Mouse (Mus musculus) frontal cortex, postnatal 36 days (tissue): ENCODE results near the gene Sh3bp5.
A peak's percentile ranks its signal among the peaks of the same experiment; 100 is the strongest.

Source experiments
- DNase-seq, 2 experiments: peaks; one replicate each; pipeline ENCODE4 v3.0.0; 2022; ENCODE audit warnings: low spot score in 2 of 2

Sh3bp5 gene

GRCm38 (mm10) chr14:31337406-31337805, 98.5 kb downstream of the Sh3bp5 start:
- DNase-seq, result no peak

- DNase-seq, result peak; percentile 96 to 98
Observed at GRCm38 (mm10) chr14:31336369-31337155, 99.3 kb downstream of the Sh3bp5 start, which contains the start of gene Capn7. Gene Capn7, plus strand, starts transcription at chr14:31336638.

GRCm38 (mm10) chr14:31335765-31336164, 100.1 kb downstream of the Sh3bp5 start:
- peak in 1 of 2 experiments; percentile 10 for DNase-seq

GRCm38 (mm10) chr14:31330957-31331356, 104.9 kb downstream of the Sh3bp5 start:
- DNase-seq, result no peak

- no peak for DNase-seq
Observed at GRCm38 (mm10) chr14:31329741-31330140, 106.1 kb downstream of the Sh3bp5 start.

- no peak for DNase-seq
Observed at GRCm38 (mm10) chr14:31327681-31328080, 108.2 kb downstream of the Sh3bp5 start.

GRCm38 (mm10) chr14:31327196-31327595, 108.7 kb downstream of the Sh3bp5 start:
- no peak for DNase-seq

- no peak for DNase-seq
Observed at GRCm38 (mm10) chr14:31326770-31327169, 109.1 kb downstream of the Sh3bp5 start.

- DNase-seq, result no peak
Observed at GRCm38 (mm10) chr14:31325551-31325950, 110.3 kb downstream of the Sh3bp5 start.

GRCm38 (mm10) chr14:31324851-31325250, 111.0 kb downstream of the Sh3bp5 start:
- no peak for DNase-seq

GRCm38 (mm10) chr14:31323849-31324792, 111.8 kb downstream of the Sh3bp5 start, which contains the start of gene Dnah1:
Gene Dnah1, minus strand, starts transcription at chr14:31323896.
- DNase-seq, result no peak

- DNase-seq, result no peak
Observed at GRCm38 (mm10) chr14:31323189-31323588, 112.7 kb downstream of the Sh3bp5 start.

GRCm38 (mm10) chr14:31322191-31322590, 113.7 kb downstream of the Sh3bp5 start:
- no peak for DNase-seq

GRCm38 (mm10) chr14:31321181-31321580, 114.7 kb downstream of the Sh3bp5 start:
- DNase-seq, result no peak

GRCm38 (mm10) chr14:31319546-31319945, 116.3 kb downstream of the Sh3bp5 start:
- no peak for DNase-seq

- DNase-seq, result no peak
Observed at GRCm38 (mm10) chr14:31317754-31318153, 118.1 kb downstream of the Sh3bp5 start.

GRCm38 (mm10) chr14:31316613-31317012, 119.3 kb downstream of the Sh3bp5 start:
- no peak for DNase-seq

- no peak for DNase-seq
Observed at GRCm38 (mm10) chr14:31313192-31313591, 122.7 kb downstream of the Sh3bp5 start.
